Mouse (Mus musculus) MEL (cell line): ENCODE measurements at regions not wholly inside any gene's neighbourhood (a gene's known extent, or its start where the extent isn't known, plus 50 kb on each side); places are given as distances from the start of the nearest gene placed in this dataset.

Source experiments
- CTCF ChIP-seq, 3 experiments: IDR thresholded peaks in 2 of 3; conservative IDR thresholded peaks in 1 of 3; 2 replicates each; pipeline ENCODE4 v1.5.1; 2011 to 2012; ENCODE audit warnings: low read length in 3 of 3, low read depth in 2 of 3, mild to moderate bottlenecking in 2 of 3, improper control_type of control experiment in 1 of 3, inconsistent platforms in 1 of 3, mixed read lengths in 1 of 3, moderate library complexity in 1 of 3; ENCODE audit not compliant: control insufficient read depth in 1 of 3, insufficient read depth in 1 of 3, poor library complexity in 1 of 3, severe bottlenecking in 1 of 3
- EP300 ChIP-seq, 2 experiments: IDR thresholded peaks; 2 replicates each; pipeline ENCODE4 v1.6.1; 2011; ENCODE audit warnings: improper control_type of control experiment in 2 of 2, low read length in 2 of 2, low read depth in 1 of 2, mild to moderate bottlenecking in 1 of 2
- GABPA ChIP-seq: IDR thresholded peaks from 2 replicates; pipeline ENCODE4 v1.6.1; 2012; ENCODE audit warnings: low read depth, mild to moderate bottlenecking, inconsistent platforms, low read length, improper control_type of control experiment, moderate library complexity
- JUND ChIP-seq: IDR thresholded peaks from 2 replicates; pipeline ENCODE4 v1.6.1; 2011; ENCODE audit warnings: low read depth, mild to moderate bottlenecking, improper control_type of control experiment, low read length
- KAT2A ChIP-seq: conservative IDR thresholded peaks from 2 replicates; pipeline ENCODE4 v1.6.1; 2012; ENCODE audit warnings: low read depth, low read length, improper control_type of control experiment, inconsistent platforms
- MAX ChIP-seq: IDR thresholded peaks from 2 replicates; pipeline ENCODE4 v1.6.1; 2011; ENCODE audit warnings: low read length, improper control_type of control experiment
- MEF2A ChIP-seq: IDR thresholded peaks from 2 replicates; pipeline ENCODE4 v1.6.1; 2014; ENCODE audit warnings: low read depth, mild to moderate bottlenecking, inconsistent platforms, low read length, improper control_type of control experiment; ENCODE audit not compliant: poor library complexity, insufficient replicate concordance, severe bottlenecking; ENCODE audit errors: extremely low read depth
- POLR2A ChIP-seq, 2 experiments: IDR thresholded peaks; 2 replicates each; pipeline ENCODE4 v1.6.1; 2011 to 2012; ENCODE audit warnings: low read length in 2 of 2, mild to moderate bottlenecking in 2 of 2, control low read depth in 1 of 2, improper control_type of control experiment in 1 of 2, low read depth in 1 of 2, moderate library complexity in 1 of 2; ENCODE audit not compliant: control insufficient read depth in 1 of 2, insufficient read depth in 1 of 2, poor library complexity in 1 of 2
- RCOR1 ChIP-seq: IDR thresholded peaks from 2 replicates; pipeline ENCODE4 v1.6.1; 2012; ENCODE audit warnings: low read depth, mild to moderate bottlenecking, inconsistent platforms, low read length, improper control_type of control experiment
- SMC3 ChIP-seq: IDR thresholded peaks from 2 replicates; pipeline ENCODE4 v1.6.1; 2011; ENCODE audit warnings: low read depth, low read length, improper control_type of control experiment

- no peak for TF ChIP-seq EP300 (IDR thresholded peaks at IDR 0.05; ENCODE audit: low read depth in 1 of 2, low read length in 2 of 2)
- no peak for TF ChIP-seq MEF2A
- no peak for TF ChIP-seq MAX
- TF ChIP-seq POLR2A (IDR thresholded peaks at IDR 0.05; ENCODE audit: control insufficient read depth in 1 of 2, insufficient read depth in 1 of 2, low read depth in 1 of 2, low read length in 2 of 2, poor library complexity in 1 of 2), result no peak
- no peak for TF ChIP-seq RCOR1
- TF ChIP-seq CTCF (IDR thresholded peaks at IDR 0.05 in 2 of 3, conservative IDR thresholded peaks at IDR 0.05 in 1 of 3; ENCODE audit: control insufficient read depth in 1 of 3, insufficient read depth in 1 of 3, low read depth in 2 of 3, low read length in 3 of 3, poor library complexity in 1 of 3, severe bottlenecking in 1 of 3), result no peak
- no peak for TF ChIP-seq KAT2A
- TF ChIP-seq SMC3, result no peak
- TF ChIP-seq GABPA, result no peak
- no peak for TF ChIP-seq JUND
Measured at GRCm38 (mm10) chr2:137419678-137420077, 303.2 kb upstream of the Jag1 start.
